Mouse (Mus musculus) heart, postnatal 14 days (tissue): ENCODE measurements around the gene Pcyt1a. TPM values are rescaled to one million over a fixed set of nuclear protein-coding genes. Genes with fewer than 3 reads are reported as not detected.
"Not testable (repeated sequence)": the region's sequence is repeated elsewhere in the genome, so short reads cannot be mapped to it uniquely, and the experiment has no call there.

Experiments
- DNase-seq, 2 experiments: peaks; one replicate each; pipeline ENCODE4 v3.0.0; 2021 to 2022
- intact Hi-C: fragments of 180-260 bp; cut with DNase I; formaldehyde crosslinking; loops from one replicate; pipeline ENCODE4 v1.15.1; 2025
- total RNA-seq, 2 experiments: library from RNA; stranded (reverse); gene quantifications; 2 replicates each; pipeline ENCODE4 v1.2.3; 2021

The Pcyt1a gene
- total RNA-seq, 2 experiments from 2014 or later, result 106 to 108 TPM

DNA sequence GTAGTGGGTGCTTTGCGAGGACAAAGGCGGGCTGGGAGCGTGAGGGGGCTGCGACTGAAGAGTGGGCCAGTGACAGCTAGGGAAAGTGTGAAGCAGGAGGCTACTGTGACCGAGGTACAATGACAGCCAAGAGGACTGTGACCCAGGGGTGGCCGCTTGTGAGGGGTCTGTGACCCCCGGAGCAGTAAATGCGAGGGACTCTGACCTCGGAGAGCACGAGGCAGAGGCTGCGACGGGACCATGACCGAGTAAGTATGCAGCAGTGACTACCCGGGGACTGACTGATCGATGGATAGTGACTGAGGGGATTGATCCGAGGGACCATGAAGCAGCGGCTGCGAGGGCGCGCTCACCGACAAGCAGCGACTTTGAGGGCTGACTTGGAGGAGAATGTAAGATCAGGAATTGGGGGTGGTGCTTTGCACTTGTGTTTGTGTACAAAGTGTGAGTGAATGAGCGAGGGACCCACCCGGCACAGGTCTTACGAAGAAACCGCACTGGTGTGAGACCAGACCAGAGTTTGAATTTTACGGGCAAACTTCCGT, 398 bp downstream of the Pcyt1a start:
- intact Hi-C loops, result loop anchor here (5.0 kb wide), 1 partner anchor 99 kb away; the partner anchor contains the start of gene Ubxn7
- no peak for DNase-seq

DNA sequence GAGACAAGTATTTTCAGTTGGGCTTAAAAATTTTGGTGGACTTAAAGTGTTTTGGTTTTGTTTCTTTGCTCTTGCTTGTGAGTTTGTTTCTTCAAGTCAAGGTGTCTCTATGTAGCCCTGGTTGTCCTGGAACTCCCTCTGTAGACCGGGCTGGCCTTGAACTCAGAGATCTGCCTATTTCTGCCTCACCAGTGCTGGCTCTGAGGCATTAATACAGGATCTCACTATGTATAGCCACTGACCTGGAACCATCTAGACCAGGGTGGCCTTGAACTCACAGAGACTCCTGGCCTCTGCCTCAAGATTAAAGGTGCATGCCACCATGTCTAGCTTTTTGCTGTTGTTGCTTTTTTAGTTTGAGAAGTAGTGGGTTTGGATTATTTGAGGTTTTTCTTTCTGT, 1.2 kb downstream of the Pcyt1a start:
- intact Hi-C loops, result loop anchor here (5.0 kb wide), 1 partner anchor 100 kb away; the partner anchor contains the start of gene Ubxn7
- no peak for DNase-seq

DNA sequence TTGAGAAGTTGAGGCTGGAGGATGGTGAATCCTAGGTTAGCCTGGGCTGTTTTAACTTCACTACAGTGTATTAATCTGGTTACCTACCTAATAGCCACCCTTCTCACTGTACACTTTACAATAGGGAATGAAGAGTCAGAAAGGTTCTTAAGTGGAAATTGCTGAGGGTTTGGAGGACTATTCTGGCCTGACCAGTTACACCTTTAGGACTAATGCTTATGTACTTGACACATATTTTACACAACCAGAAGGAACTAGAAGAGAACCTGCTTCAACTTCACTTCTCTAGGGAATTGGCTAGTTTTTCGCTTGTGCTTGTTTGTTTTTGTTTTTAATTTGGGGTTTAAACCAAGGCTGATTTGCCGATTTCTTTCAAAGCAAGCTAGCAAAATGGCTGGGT, 2.4 kb downstream of the Pcyt1a start:
- intact Hi-C loops, result loop anchor here (5.0 kb wide), 1 partner anchor 101 kb away; the partner anchor contains the start of gene Ubxn7
- no peak for DNase-seq

DNA sequence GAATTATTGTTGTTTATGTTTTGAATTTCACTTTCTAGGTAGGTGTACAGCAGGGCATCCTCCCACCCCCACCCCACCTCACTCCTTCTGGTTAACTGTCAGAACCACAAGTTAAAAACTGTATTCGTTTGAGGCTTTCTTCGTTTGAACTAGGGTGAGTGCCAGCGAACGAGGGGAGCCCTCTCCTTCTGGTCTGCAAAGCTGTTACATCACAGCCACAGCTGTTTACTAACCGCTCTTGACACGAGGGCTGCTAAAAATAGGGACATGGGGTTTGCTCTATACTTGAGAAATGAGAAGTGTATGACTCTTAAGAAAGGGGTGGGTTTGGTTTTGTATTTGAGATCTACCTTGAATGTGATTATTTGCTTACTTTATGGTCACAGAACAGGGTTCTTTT, 3.3 kb downstream of the Pcyt1a start:
- intact Hi-C loops, result loop anchor here (5.0 kb wide), 1 partner anchor 102 kb away; the partner anchor contains the start of gene Ubxn7
- peak; percentile 25 to 43 for DNase-seq

DNA sequence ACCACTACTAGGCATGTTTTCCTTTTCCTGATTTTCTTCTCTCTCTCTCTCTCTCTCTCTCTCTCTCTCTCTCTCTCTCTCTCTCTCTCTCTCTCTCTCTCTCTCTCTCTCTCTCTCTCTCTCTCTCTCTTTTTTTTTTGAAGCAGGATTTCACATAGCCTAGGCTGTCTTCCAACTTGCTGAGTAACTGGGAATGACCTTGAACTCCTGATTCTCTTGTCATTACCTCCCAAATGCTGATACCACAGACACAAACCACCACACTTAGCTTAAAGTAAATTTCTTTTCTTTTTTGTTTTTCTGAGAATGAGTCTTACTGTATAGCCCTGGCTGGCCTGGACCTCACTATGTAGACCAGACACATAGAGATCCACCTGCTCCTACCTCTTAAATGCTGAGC, 4.0 kb downstream of the Pcyt1a start:
- DNase-seq, result no peak
- intact Hi-C loops, result loop anchor here (5.0 kb wide), 1 partner anchor 102 kb away; the partner anchor contains the start of gene Ubxn7

DNA sequence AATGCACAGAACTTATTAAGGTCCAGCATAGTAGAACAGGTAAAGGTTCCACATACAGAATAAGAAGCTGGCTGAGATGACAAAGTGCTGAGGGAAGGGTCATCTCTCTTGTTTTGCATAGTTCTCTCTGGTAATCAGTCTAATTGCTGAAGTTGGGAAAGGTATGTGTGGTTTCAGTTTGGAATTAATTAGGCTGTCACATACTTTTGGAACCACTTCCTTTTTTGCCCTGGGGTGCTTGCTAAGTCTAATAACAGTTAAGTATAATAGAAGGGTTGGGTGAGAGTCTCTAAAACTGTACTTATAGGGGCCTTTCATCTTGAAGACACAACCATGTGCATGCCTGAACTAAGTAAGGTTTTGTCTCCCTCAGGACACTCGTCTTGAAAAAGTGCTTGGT, 5.9 kb downstream of the Pcyt1a start:
- intact Hi-C loops, result no loop called here
- no peak for DNase-seq

DNA sequence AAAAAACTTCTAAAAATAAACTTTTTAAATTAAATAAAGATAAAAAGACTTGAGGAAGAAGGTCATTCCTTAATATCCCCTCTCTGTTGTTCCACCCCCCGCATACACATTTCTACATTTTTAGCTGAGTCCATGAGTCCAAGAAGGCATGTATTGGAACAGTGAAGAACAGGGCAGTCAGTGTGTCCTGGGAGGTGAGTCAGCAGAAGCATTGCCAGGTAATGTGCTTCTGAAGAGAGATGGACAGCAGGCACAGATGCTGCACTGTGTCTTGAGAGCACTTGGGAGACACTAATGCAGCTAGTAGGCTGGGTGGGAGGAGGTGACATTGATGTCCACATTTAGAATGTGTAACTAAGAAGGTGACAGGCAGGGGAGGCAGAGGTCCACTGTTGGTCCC, 6.5 kb downstream of the Pcyt1a start:
- no peak for DNase-seq
- intact Hi-C loops, result no loop called here

DNA sequence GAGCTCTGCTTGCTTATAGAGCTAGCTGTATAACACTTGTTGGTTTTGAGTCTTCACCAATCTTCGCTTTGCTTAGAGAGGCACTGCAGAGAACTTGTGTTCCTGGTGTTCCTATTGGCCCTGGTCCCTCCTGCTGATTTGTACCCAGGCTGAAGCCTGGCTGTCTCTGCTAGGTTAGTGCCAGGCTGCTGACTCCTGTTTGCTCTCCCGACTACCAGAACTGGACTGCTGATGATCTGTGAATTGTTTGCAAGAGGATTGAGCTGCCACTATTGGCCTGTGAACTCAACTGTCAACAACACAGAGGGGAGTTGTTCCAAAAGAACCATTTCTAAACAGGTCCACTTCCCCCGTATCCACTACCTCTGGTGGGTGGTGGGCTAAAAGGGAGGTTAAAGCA, 10.7 kb downstream of the Pcyt1a start:
- DNase-seq, result no peak
- intact Hi-C loops, result no loop called here

DNA sequence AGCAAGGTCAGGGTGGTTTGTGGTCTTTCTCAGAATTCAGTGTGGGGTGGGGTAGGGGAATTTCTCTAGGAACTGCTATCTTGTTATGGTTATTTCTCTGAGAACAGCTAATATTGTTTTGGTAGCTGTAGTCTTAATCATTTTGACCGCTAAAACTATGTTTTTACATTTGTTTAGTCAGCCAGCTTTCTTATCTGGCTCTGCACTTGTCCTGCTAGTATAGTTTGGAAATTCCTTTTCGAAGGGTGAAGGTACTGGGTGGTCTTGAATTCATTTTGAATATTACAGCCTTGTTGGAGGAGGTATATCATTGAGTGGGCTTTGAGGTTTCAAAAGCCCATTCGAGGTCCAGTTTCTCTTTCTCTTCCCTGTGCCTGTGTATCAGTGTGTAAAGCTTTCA, 13.9 kb downstream of the Pcyt1a start:
- intact Hi-C loops, DNase-seq: not testable (repeated sequence)

DNA sequence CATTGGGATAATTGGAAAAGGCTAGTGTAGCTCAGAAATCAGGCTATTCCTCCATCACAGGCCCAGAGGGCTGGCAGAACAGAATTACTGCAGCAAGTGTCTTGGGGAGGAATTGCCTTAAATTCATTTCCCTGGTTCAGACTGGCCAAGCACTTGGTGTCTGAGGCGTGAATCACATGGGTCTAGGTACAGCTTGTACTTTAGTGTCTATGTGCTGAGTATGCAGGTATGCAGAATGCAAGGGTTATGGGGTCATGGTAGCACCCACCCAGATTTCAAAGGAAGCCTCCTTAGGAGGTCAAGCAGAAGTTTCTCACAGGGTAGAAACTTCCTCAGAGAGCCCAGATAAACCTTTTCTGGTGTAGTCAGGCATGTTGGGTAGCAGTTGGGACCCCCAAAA, 14.8 kb downstream of the Pcyt1a start:
- DNase-seq, result no peak
- intact Hi-C loops, result no loop called here

DNA sequence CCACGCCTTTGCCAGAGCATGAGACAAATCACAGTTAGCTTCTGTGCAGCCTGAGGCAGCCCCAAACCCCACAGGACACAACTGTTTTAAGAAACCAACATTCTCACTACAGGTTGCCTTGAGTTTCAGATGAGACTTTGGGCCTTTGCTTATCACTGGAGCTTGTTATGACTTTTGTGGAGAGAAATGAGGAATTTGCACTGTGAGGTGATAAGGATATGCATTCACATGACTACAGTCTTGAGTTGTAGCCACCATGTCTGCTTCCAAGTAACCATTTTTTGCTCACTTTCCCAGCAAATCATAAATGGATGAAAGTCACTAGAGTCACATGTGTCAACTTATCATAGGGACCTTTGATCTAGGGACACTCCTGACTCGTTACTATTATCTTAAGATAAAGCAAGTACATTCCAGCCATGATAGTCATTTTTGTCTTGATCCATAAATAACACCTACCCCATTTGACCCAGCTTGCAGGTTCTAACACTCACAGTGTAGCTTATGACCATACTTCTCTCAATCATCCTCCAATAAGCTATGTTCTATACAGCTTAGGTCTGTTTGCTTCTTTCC, 15.9 kb downstream of the Pcyt1a start:
- no peak for DNase-seq
- intact Hi-C loops, result no loop called here

DNA sequence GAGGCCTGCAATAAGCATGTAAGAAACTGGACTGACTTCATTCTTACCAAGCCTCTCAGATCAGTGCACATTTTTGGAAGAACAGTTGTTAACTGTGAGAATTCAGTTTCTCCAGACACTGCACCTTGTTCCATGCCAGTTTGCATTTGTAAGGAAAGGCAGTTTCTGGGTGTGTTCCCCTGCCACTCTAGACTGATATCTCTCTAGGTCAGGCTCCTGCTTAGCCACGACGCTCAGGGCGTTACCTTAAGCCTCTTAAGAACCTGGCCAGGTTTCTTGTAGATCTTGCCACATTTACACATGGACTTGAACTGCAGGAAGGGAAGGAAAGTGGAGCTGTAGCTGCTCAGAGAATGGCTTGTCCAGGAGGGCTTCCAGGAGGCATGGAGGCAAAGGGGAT, 18.9 kb downstream of the Pcyt1a start:
- DNase-seq, result no peak
- intact Hi-C loops, result no loop called here

DNA sequence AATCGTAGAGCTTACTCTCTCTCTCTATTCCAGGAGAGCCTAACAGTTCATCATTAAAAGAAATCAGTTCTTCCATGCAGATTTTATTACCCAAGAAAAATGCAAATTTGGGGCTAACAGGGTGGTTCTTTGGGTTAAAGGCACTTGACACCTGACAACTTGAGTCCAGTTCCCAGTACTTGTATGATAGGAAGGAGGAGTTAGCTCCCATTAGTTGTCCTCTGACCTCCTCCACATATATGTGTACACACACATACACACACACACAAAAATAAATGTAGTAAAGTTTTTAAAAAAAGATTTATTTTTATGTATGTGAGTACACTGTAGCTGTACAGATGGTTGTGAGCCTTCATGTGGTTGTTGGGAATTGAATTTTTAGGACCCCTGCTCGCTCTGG, 19.4 kb downstream of the Pcyt1a start:
- no peak for DNase-seq
- intact Hi-C loops, result no loop called here

DNA sequence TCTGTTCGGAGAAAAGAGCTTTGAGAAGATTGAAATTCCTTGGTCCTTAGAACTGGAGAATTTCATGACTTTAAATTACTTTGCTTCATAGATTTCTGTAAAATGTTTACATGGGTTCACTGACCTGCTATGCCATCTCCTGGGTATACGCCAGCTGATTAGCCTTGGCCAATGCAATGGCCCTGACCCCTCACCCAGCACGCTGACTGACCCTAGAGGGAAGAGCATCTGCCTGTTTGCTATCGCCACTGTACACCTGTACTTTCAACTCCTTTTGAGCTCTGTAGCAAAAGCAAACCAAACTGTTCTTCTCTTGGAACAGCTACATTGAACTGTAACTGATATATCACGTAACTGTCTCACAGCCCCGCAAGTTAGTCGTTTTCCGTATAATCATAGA, 22.4 kb downstream of the Pcyt1a start:
- intact Hi-C loops, result no loop called here
- no peak for DNase-seq

DNA sequence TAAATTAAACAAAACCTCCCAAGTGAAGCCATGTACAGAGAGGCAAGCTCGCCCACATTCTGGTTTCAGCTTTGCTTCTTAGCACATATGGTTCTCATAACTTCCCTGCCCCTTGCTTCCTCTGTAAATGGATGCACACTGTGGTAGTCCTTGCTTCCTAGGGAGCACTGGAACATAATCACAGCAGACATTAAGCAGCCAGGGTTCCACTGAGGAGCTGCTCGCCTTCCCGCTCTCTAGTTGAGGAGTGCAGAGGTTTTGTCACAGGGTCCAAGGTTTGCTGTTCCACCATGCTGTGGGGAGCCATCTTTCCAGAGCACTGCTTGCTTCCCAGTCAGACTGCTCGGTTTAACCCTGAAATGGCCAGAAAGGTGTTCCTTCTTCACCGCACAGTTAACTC, 23.9 kb downstream of the Pcyt1a start:
- intact Hi-C loops, result loop anchor here (5.0 kb wide), 3 partner anchors 32 to 337 kb away; no protein-coding TSS in a partner anchor
- no peak for DNase-seq

DNA sequence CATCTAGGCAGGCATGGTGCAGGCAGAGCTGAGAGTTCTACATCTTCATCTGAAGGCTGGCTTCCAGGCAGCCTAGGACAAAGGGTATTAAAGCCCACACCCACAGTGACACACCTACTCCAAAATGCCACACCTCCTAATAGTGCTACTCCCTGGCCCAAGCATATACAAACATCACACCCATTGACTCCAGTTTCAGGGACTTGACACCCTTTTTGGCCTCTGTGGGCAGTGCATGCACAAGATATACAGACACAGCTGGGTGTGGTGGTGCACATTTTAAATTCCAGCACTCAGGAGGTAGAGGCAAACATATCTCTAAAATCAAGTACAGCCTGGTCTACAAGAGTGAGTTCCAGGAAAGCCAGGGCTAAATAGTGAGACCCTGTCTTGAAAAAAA, 25.4 kb downstream of the Pcyt1a start:
- intact Hi-C loops, result loop anchor here (5.0 kb wide), 3 partner anchors 34 to 339 kb away; no protein-coding TSS in a partner anchor
- DNase-seq, result no peak

DNA sequence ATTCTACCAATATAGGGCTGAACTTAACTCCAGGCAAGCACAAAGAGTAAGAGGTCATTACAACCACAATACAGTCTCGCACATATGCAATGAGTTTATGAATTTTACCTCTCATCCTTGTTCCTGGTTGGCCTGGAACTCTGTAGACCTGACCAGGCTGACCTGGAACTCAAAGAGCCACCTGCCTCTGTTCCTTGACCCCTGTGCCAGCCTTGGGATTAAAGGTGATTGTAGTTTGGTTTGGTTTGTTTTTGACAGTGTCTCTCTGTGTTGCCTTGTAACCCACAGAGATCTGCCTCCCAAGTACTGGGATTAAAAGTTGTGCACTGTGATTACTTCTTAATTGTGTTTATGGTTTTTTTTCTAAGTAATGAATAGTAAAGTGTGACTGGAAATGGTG, 26.0 kb downstream of the Pcyt1a start:
- no peak for DNase-seq
- intact Hi-C loops, result loop anchor here (5.0 kb wide), 3 partner anchors 34 to 339 kb away; no protein-coding TSS in a partner anchor

DNA sequence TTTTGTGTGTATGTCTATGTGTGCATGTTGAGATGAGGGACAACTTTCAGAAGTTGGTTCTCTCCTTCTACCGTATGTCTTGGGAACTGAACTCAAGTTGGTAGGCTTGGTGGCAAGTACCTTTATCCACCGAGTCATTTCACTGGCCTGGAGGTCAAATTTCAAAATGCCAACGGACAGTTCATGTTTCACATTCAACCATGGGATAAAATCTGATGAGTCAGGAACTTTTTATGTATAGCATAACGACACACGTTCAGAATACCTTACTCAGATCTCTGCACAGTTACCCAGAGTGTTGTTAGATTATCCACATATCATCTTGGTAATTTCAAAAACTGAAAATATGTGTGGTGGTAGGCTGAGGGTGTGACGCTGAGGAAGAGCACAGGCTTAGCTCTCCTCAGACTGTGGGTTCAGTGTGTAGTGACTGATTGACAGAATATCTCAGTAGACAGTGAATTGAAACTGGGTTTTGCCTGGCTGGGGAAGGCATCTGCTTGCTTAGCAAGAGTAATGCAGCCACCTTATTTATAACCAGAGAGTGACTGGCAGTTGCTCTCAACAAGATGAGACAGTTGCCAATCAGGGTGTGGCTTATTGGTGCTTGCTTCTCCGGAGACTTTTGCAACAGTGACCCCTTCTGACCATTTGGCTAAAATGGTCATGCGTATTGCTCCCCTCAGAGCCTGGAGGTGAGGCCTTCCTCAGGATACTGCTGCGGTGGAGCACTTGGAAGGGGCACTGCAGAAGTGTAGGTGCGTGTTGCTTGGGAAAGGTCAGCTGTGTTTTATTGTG, 27.1 kb downstream of the Pcyt1a start:
- peak; percentile 54 to 81 for DNase-seq
- intact Hi-C loops, result loop anchor here (5.0 kb wide), 3 partner anchors 35 to 340 kb away; no protein-coding TSS in a partner anchor

DNA sequence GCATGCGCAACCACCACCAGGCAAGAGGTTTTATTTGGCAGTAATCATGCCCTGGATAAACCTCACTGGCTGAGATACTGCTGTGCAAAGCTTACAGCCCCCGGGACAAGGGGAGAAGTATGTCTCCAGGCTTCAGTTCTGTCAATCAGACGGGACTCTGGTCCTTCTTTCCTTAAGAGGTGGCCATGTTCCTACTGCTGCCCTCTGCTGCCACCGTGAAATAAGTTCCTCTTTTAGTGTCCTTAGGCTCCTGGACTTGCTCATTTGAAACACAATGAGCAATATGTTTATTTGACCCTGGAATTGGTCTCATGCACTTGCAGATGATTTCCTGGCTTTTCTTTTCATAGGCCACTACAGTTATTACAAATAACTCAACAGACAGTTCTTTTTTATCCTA, 29.8 kb downstream of the Pcyt1a start:
- no peak for DNase-seq
- intact Hi-C loops, result loop anchor here (10.0 kb wide), 1 partner anchor 186 kb away; the partner anchor contains the start of genes Rnf168 and Smco1

DNA sequence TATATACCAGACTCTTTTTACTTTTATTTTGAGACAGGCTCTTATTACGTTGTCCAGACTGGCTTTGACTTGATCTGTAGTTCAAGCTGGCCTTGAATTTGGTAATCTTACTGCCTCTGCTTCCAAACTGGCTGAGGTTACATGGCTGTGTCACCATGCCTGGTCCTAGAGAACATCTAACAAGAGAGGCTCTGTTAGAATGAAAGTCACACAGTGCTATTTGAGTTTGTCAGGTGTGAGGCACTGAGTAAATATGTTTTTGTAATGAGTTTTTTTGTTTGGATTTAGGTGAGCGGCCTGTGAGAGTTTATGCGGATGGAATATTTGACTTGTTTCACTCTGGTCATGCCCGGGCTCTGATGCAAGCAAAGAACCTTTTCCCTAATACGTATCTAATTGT, 31.0 kb downstream of the Pcyt1a start:
- intact Hi-C loops, result loop anchor here (10.0 kb wide), 1 partner anchor 187 kb away; the partner anchor contains the start of genes Rnf168 and Smco1
- no peak for DNase-seq

DNA sequence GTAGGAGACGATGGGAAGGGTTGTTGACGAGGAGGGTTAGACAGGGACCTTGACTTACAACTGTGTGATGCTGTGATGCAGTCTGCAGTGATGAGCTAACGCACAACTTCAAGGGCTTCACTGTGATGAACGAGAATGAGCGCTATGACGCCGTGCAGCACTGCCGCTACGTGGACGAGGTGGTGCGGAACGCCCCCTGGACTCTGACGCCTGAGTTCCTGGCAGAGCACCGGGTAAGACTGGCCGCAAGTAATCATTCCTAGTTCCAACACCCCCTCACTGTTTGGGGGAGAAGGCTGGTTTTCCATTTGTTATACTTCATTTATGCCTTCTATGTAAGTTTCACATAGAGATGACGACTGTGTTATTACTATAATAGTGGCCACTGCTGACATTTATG, 32.2 kb downstream of the Pcyt1a start:
- intact Hi-C loops, result loop anchor here (10.0 kb wide), 1 partner anchor 188 kb away; the partner anchor contains the start of genes Rnf168 and Smco1
- no peak for DNase-seq
